14 mouse cellular contexts compared by ENCODE assay signal in the genomic region with DNA sequence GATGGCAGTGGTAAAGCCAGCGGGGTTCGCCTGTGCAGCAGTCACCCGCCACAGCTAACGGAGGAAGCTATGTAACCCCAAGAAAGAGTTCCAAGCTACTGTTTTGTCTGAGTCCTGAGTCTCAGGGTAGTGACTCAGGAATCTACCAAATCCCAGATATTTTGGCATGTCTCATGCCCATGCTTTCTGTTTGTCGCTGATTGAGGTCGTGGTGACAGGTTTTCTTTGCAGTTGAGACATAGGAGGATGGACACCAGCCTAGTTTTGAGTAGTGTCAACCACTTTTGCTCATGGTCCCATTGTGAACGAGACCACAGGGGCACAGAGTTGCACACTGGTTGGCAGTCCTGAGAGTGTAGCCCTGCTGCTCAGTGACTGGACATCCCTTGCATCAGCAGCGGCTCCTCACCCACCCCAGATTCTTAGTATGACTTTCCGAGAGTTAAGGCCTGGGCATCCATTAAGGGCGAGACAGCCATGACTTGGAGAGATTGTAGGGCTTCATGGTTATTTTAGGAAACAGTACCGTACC. TPM values are rescaled to one million over a fixed set of nuclear protein-coding genes. Genes with fewer than 3 reads are reported as not detected.
DNase-seq lines count a peak whose midpoint lies in the region; ATAC-seq and TF ChIP-seq lines count a peak whose summit lies in the region.
"Had no signal": no experiment of that assay in that cellular context is flagged by ENCODE, and none has a peak within 500 bp of the region (broad histone marks: within the 10 kb centered on the region; RNA-seq: fewer than 3 reads in every experiment).

No protein-coding gene starts in this region.

- no peak overlapping the region for H3K4me3 ChIP-seq in heart, postnatal 0 days (ENCODE audit: low read depth, low read length)
- no peak overlapping the region for H3K4me3 ChIP-seq in midbrain, embryonic 10.5 days
- H3K4me3 ChIP-seq in midbrain, postnatal 0 days (ENCODE audit: low read depth, low read length): no peak overlapping the region
- H3K4me3 ChIP-seq in embryonic facial prominence, embryonic 14.5 days (ENCODE audit: low read depth, low read length): peak overlapping the region; percentile 37
- H3K4me3 ChIP-seq in thymus, adult 2 months (ENCODE audit: control insufficient read depth, insufficient read depth, low read length): no peak overlapping the region

- H3K9ac ChIP-seq in heart, postnatal 0 days (replicated peaks; ENCODE audit: low read depth, low read length): no peak overlapping the region
- no peak overlapping the region for H3K9ac ChIP-seq in midbrain, postnatal 0 days (replicated peaks; ENCODE audit: low read length, poor library complexity, severe bottlenecking)
- peak overlapping the region; percentile 65 for H3K9ac ChIP-seq in embryonic facial prominence, embryonic 14.5 days (ENCODE audit: low read depth, low read length)

- ATAC-seq in heart, postnatal 0 days (ENCODE audit: insufficient read depth, low read depth): no peak
- no peak for ATAC-seq in midbrain, postnatal 0 days (ENCODE audit: low FRiP score)
- ATAC-seq in embryonic facial prominence, embryonic 14.5 days (ENCODE audit: low read depth): no peak
- ATAC-seq: activated CD4-positive, CD25-positive, alpha-beta regulatory T cell, adult 4 months; intestine, postnatal 0 days had no signal

- no peak for TF ChIP-seq POLR2A in thymus, adult 2 months (IDR thresholded peaks at IDR 0.05; ENCODE audit: control insufficient read depth, extremely low read depth, insufficient read depth, low read length, poor library complexity)

- H3K36me3 ChIP-seq in heart, postnatal 0 days (replicated peaks; ENCODE audit: control insufficient read depth, insufficient read depth, low read length): peaks cover 8% of the 10 kb centered on the region; the same call in 1 of the 2 replicates
- peaks cover 71% of the 10 kb centered on the region for H3K36me3 ChIP-seq in midbrain, embryonic 10.5 days
- peaks cover 42% of the 10 kb centered on the region for H3K36me3 ChIP-seq in midbrain, postnatal 0 days (ENCODE audit: insufficient read depth, low read length)
- peaks cover 33% of the 10 kb centered on the region for H3K36me3 ChIP-seq in embryonic facial prominence, embryonic 14.5 days (ENCODE audit: control insufficient read depth, insufficient read depth, low read length)
- H3K36me3 ChIP-seq in thymus, adult 2 months (ENCODE audit: control insufficient read depth, insufficient read depth, low read length): peaks cover 22% of the 10 kb centered on the region

- no peak for TF ChIP-seq EP300 in heart, postnatal 0 days (IDR thresholded peaks at IDR 0.05; ENCODE audit: low read depth)

- no peak for TF ChIP-seq CTCF in heart, postnatal 0 days (IDR thresholded peaks at IDR 0.05; ENCODE audit: low read depth)
- TF ChIP-seq CTCF in midbrain, postnatal 0 days (IDR thresholded peaks at IDR 0.05): no peak
- TF ChIP-seq CTCF in thymus, adult 2 months (IDR thresholded peaks at IDR 0.05; ENCODE audit: borderline replicate concordance, control insufficient read depth, extremely low read depth, insufficient read depth, low read length, poor library complexity): no peak

- H3K4me1 ChIP-seq in heart, postnatal 0 days (ENCODE audit: control insufficient read depth, insufficient read depth): peaks cover 33% of the 10 kb centered on the region
- H3K4me1 ChIP-seq in midbrain, embryonic 10.5 days: peaks cover 14% of the 10 kb centered on the region
- no peaks in the 10 kb centered on the region for H3K4me1 ChIP-seq in midbrain, postnatal 0 days (ENCODE audit: insufficient read depth, low read length)
- H3K4me1 ChIP-seq in embryonic facial prominence, embryonic 14.5 days (ENCODE audit: control insufficient read depth, insufficient read depth, low read length): peaks cover 30% of the 10 kb centered on the region
- no peaks in the 10 kb centered on the region for H3K4me1 ChIP-seq in thymus, adult 2 months (replicated peaks; ENCODE audit: control insufficient read depth, insufficient read depth, low read length)

- 0 out of 2 replicates have a peak overlapping the region, but pooled peaks have one; percentile 52 for H3K27ac ChIP-seq in heart, postnatal 0 days (ENCODE audit: low read depth)
- H3K27ac ChIP-seq in midbrain, embryonic 10.5 days (replicated peaks): 0 out of 2 replicates have a peak overlapping the region, but pooled peaks have one; percentile 55
- no peak overlapping the region for H3K27ac ChIP-seq in midbrain, postnatal 0 days (ENCODE audit: low read depth, low read length)
- peak overlapping the region; percentile 94 for H3K27ac ChIP-seq in embryonic facial prominence, embryonic 14.5 days (replicated peaks; ENCODE audit: low read depth, low read length)
- no peak overlapping the region for H3K27ac ChIP-seq in thymus, adult 2 months (ENCODE audit: control insufficient read depth, insufficient read depth, low read length)

- no peak for DNase-seq in heart, postnatal 0 days (ENCODE audit: low spot score)
- no peak for DNase-seq in heart, postnatal 10 days
- no peak for DNase-seq in midbrain, embryonic 10.5 days (ENCODE audit: low spot score)
- no peak for DNase-seq in midbrain, postnatal 0 days (ENCODE audit: low spot score)
- DNase-seq in embryonic facial prominence, embryonic 14.5 days (ENCODE audit: low spot score): no peak
- DNase-seq in spleen, postnatal 10 days (ENCODE audit: low spot score in 2 of 2): no peak
- DNase-seq in thymus, adult 2 months: no peak
- DNase-seq: cerebellum, adult 9-10 months; gastrocnemius, postnatal 10 days; lung, postnatal 4 days; retina, postnatal 1 day; thymus, postnatal 14 days had no signal

- 75% methylated on average over 11 of the region's 11 CpGs for WGBS in heart, postnatal 0 days
- 93% methylated on average over 11 of the region's 11 CpGs for WGBS in midbrain, embryonic 10.5 days
- whole genome bisulfite sequencing in midbrain, postnatal 0 days: 92% methylated on average over 11 of the region's 11 CpGs
- WGBS in embryonic facial prominence, embryonic 14.5 days: 85% methylated on average over 11 of the region's 11 CpGs
- WGBS in thymus, adult 2 months: 98% methylated on average over 11 of the region's 11 CpGs

- no peaks in the 10 kb centered on the region for H3K27me3 ChIP-seq in heart, postnatal 0 days (ENCODE audit: control insufficient read depth, insufficient read depth, low read length)
- H3K27me3 ChIP-seq in midbrain, embryonic 10.5 days (ENCODE audit: low read depth, poor library complexity, severe bottlenecking): no peaks in the 10 kb centered on the region
- no peaks in the 10 kb centered on the region for H3K27me3 ChIP-seq in midbrain, postnatal 0 days (ENCODE audit: insufficient read depth, low read length)
- no peaks in the 10 kb centered on the region for H3K27me3 ChIP-seq in embryonic facial prominence, embryonic 14.5 days (replicated peaks; ENCODE audit: control insufficient read depth, insufficient read depth, low read length)
- H3K27me3 ChIP-seq in thymus, adult 2 months (ENCODE audit: control insufficient read depth, insufficient read depth, low read length): no peaks in the 10 kb centered on the region

- no peak overlapping the region for H3K4me2 ChIP-seq in heart, postnatal 0 days (ENCODE audit: low read depth, low read length)
- no peak overlapping the region for H3K4me2 ChIP-seq in midbrain, postnatal 0 days (ENCODE audit: low read depth, low read length, poor library complexity, severe bottlenecking)
- H3K4me2 ChIP-seq in embryonic facial prominence, embryonic 14.5 days (ENCODE audit: low read depth, low read length): peak overlapping the region; percentile 46

- intact Hi-C loops in heart, postnatal 10 days (cut with DNase I): no loop called here

- H3K9me3 ChIP-seq in heart, postnatal 0 days (replicated peaks; ENCODE audit: control insufficient read depth, low read length): no peaks in the 10 kb centered on the region
- H3K9me3 ChIP-seq in midbrain, embryonic 10.5 days (replicated peaks): no peaks in the 10 kb centered on the region
- no peaks in the 10 kb centered on the region for H3K9me3 ChIP-seq in midbrain, postnatal 0 days (ENCODE audit: low read length)
- H3K9me3 ChIP-seq in embryonic facial prominence, embryonic 14.5 days (ENCODE audit: control insufficient read depth, low read length): no peaks in the 10 kb centered on the region

RNA-seq across cellular contexts. Expression of gene Psmd7, which starts 42.6 kb away (rescaled TPM):
- 25.4 and 27.6 TPM in 2 replicates for total RNA-seq in heart, postnatal 0 days (2014; rRNA removed; ENCODE audit: low replicate concordance)
- polyA plus RNA-seq in heart, postnatal 0 days (2015; fragmentation: Nextera tagmentation; extraction: Ambion mirVana): 158 and 159 TPM in 2 replicates
- 10 to 100 TPM; 85.6 to 93.7 TPM for total RNA-seq in heart, postnatal 10 days (2021)
- 327 and 337 TPM in 2 replicates for polyA plus RNA-seq in midbrain, embryonic 10.5 days (2016; fragmentation: Nextera tagmentation; extraction: Ambion mirVana)
- 38.2 and 40.5 TPM in 2 replicates for total RNA-seq in midbrain, postnatal 0 days (2014; rRNA removed)
- polyA plus RNA-seq in midbrain, postnatal 0 days (2015; fragmentation: Nextera tagmentation; extraction: Ambion mirVana): 257 and 268 TPM in 2 replicates
- polyA plus RNA-seq in embryonic facial prominence, embryonic 14.5 days (2014; fragmentation: Nextera tagmentation; extraction: Ambion mirVana): 252 and 269 TPM in 2 replicates
- 48.9 and 52.2 TPM in 2 replicates for polyA plus RNA-seq in thymus, adult 2 months (2012; rRNA removed)

Comparison
In these comparisons a context has a peak if more than half of its experiments do, and no peak if none do; other contexts are left out.
1. H3K27ac ChIP-seq: peak in heart, postnatal 0 days (single experiment), midbrain, embryonic 10.5 days (single experiment) and embryonic facial prominence, embryonic 14.5 days (single experiment); none in midbrain, postnatal 0 days (single experiment) and thymus, adult 2 months (single experiment).